Mouse (Mus musculus): ENCODE measurements around the gene Ell2. TPM values are rescaled to one million over a fixed set of nuclear protein-coding genes. Genes with fewer than 3 reads are reported as not detected.

Gene Ell2
- total and polyA plus RNA-seq, 2 experiments from 2014 or later, result 1.7 to 1.8 TPM

DNA sequence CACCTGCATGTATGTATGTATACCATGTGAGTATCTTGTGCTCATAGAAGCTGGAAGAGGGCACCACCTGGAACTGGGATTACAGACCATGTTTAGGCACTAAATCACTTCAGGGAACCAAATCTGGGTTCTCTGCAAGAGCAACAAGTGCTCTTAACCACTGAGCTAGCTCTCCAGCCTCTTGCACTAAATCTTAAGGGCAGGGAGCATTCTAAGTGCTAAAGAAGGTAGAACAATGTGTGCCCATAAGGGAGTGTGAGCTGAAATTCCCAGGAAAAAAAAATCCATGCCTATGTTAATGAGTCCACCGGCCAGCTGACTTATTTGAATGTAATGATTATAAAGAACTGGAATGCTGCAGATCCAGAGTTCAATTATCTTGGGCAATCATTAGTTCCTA is 101.4 kb downstream of the Ell2 start:
- H3K4me1 ChIP-seq (ENCODE audit: insufficient read depth), result no peaks in the 10 kb centered on the region
- no peak for ATAC-seq
- DNase-seq, result no peak
- H3K9me3 ChIP-seq (ENCODE audit: low read length), result no peaks in the 10 kb centered on the region
- no peak overlapping the region for H3K4me3 ChIP-seq (ENCODE audit: low read depth, low read length)
- H3K9ac ChIP-seq, result no peak overlapping the region
- no peak overlapping the region for H3K4me2 ChIP-seq (ENCODE audit: low read depth)
- TF ChIP-seq CTCF (IDR thresholded peaks at IDR 0.05; ENCODE audit: low read depth), result no peak
- 79% methylated on average over 1 of the region's 1 CpGs for WGBS
- no peaks in the 10 kb centered on the region for H3K27me3 ChIP-seq (ENCODE audit: insufficient read depth, low read length)
- no peaks in the 10 kb centered on the region for H3K36me3 ChIP-seq (ENCODE audit: insufficient read depth)
- no peak overlapping the region for H3K27ac ChIP-seq (ENCODE audit: low read depth, low read length)

DNA sequence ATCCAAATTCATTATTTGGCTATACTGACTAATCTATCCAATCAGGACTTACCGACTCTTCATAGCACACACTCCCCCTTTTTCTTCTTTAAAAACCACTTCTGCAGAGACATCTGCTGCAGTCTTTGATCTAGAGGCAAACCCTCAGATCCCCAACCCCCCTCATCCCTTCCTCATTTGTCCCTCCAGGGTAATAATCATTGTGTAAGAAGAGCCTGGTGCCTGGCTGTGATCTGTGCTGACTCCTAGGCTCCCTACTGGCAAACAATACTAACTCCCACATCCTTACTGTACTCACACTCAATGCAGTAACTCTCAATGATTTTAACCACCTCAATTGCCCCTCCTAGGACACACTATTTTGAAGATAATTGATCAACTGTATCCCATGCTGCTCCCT is 103.4 kb downstream of the Ell2 start:
- Histone ChIP-seq H3K9ac (no peak overlapping the region), H3K36me3 (ENCODE audit: insufficient read depth) (no peaks in the 10 kb centered on the region), H3K27me3 (ENCODE audit: insufficient read depth, low read length) (no peaks in the 10 kb centered on the region), H3K27ac (ENCODE audit: low read depth, low read length) (no peak overlapping the region), H3K4me3 (ENCODE audit: low read depth, low read length) (no peak overlapping the region), H3K4me2 (ENCODE audit: low read depth) (no peak overlapping the region), H3K4me1 (ENCODE audit: insufficient read depth) (no peaks in the 10 kb centered on the region), H3K9me3 (ENCODE audit: low read length) (no peaks in the 10 kb centered on the region)
- ATAC-seq (no peak), DNase-seq (no peak)
- 76% methylated on average over 1 of the region's 1 CpGs for WGBS
- no peak for TF ChIP-seq CTCF (IDR thresholded peaks at IDR 0.05; ENCODE audit: low read depth)

DNA sequence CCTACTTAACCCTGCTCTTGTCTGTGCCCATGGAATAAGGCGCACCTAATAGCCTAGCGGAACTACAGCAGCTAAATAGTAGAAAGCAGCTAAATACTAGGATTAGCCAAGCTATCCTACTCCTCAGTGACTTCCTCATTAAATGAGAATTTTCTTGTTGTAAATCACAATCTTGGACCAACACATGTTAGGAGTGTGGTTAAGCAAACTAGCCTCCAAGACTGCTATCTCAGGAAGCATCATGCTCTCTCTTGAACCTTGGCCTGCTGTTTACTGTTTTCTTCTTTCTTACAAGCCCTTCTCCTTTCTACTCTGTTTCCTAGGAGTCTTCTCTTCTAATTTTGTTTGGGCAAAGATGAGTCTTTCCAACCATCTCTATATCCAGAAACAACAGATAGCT is 110.6 kb downstream of the Ell2 start:
- Histone ChIP-seq H3K4me1 (ENCODE audit: insufficient read depth) (no peaks in the 10 kb centered on the region; the same call in 1 of the 2 replicates), H3K9ac (no peak overlapping the region), H3K36me3 (ENCODE audit: insufficient read depth) (no peaks in the 10 kb centered on the region), H3K4me3 (ENCODE audit: low read depth, low read length) (no peak overlapping the region), H3K27ac (ENCODE audit: low read depth, low read length) (no peak overlapping the region), H3K27me3 (ENCODE audit: insufficient read depth, low read length) (no peaks in the 10 kb centered on the region), H3K4me2 (ENCODE audit: low read depth) (no peak overlapping the region), H3K9me3 (ENCODE audit: low read length) (no peaks in the 10 kb centered on the region)
- ATAC-seq (no peak), DNase-seq (no peak)
- 96% methylated on average over 2 of the region's 2 CpGs for WGBS
- no peak for TF ChIP-seq CTCF (IDR thresholded peaks at IDR 0.05; ENCODE audit: low read depth)

DNA sequence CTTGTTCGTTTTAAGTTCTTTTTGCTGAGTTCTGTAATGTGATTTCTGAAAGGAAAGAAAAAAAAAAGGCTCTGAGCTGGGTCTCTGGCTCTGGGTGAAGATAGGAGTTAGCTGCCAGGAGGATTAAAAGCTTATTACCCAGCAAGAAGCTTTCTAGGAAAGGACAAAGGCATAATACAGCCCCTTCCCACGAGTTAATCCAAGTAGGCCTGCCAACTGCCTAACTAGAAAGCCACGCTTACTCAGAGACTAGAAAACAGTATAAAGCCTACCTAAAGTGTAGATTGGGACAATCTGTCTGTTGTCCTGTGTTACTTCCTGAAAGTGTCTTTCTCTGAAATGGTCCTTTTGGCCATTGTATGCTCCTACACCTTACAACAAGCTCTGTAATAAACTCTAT is 111.9 kb downstream of the Ell2 start:
- Histone ChIP-seq H3K4me1 (ENCODE audit: insufficient read depth) (no peaks in the 10 kb centered on the region; the same call in 1 of the 2 replicates), H3K4me2 (ENCODE audit: low read depth) (no peak overlapping the region), H3K27ac (ENCODE audit: low read depth, low read length) (no peak overlapping the region), H3K27me3 (ENCODE audit: insufficient read depth, low read length) (no peaks in the 10 kb centered on the region), H3K9me3 (ENCODE audit: low read length) (no peaks in the 10 kb centered on the region), H3K36me3 (ENCODE audit: insufficient read depth) (no peaks in the 10 kb centered on the region), H3K4me3 (ENCODE audit: low read depth, low read length) (no peak overlapping the region), H3K9ac (no peak overlapping the region)
- TF ChIP-seq CTCF (IDR thresholded peaks at IDR 0.05; ENCODE audit: low read depth), result no peak
- WGBS, result 8% methylated on average over 3 of the region's 3 CpGs
- DNase-seq (no peak), ATAC-seq (no peak)

DNA sequence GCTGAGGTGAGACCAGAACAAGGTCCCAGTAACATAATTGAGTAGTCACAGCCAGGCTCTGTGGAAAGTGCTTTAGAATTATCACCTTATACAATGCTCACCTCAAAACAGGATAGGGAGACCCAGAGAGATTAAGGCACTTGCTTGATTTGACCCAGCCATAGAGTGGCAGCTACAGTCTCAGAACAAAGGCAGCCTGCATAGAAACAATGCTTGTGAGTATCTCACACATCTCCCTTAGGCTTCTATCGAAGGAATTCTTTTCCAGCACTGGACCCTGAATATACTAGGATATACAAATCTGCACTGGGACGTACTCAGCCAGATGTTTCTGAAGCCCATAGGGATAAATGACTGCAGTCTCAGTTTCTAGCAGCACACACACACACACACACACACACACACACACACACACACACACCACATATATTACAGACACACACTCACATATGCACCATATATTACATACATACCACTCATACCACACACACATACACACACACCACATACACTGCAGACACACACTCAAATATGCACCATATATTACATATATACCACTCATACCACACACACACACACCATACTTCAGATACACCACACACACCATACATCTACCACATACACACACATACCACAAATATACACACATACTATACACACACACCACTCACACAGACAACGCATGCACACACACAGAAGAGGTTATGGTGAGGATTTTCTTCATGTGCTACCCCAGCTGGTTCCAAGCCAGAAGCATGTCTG is 112.6 kb downstream of the Ell2 start:
- ATAC-seq (no peak), DNase-seq (no peak)
- Histone ChIP-seq H3K4me1 (ENCODE audit: insufficient read depth) (no peaks in the 10 kb centered on the region; the same call in 1 of the 2 replicates), H3K27me3 (ENCODE audit: insufficient read depth, low read length) (no peaks in the 10 kb centered on the region), H3K36me3 (ENCODE audit: insufficient read depth) (no peaks in the 10 kb centered on the region), H3K4me2 (ENCODE audit: low read depth) (no peak overlapping the region), H3K9ac (no peak overlapping the region), H3K9me3 (ENCODE audit: low read length) (no peaks in the 10 kb centered on the region), H3K4me3 (ENCODE audit: low read depth, low read length) (no peak overlapping the region), H3K27ac (ENCODE audit: low read depth, low read length) (no peak overlapping the region)
- no peak for TF ChIP-seq CTCF (IDR thresholded peaks at IDR 0.05; ENCODE audit: low read depth)
- WGBS, result 42% methylated on average over 3 of the region's 3 CpGs

DNA sequence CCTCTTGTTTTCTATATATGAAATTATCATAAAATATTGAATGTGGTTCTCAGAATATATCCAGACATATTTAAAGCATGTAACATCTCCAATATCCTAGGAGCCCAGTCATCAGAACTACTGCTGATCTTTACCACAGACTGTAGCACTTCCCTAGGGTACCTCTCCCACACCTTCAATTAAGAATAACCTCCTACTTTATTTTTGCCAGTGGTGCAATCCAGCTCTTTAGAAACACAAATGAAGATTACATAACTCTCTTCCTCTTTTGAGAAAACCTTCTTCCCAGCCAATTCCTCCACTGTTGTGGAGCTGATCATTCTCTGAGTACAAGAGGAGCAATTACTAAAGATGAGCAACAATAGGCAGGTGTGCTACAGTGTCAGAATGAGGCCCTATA is 113.3 kb downstream of the Ell2 start:
- TF ChIP-seq CTCF (IDR thresholded peaks at IDR 0.05; ENCODE audit: low read depth), result no peak
- no peak overlapping the region for H3K4me2 ChIP-seq (ENCODE audit: low read depth)
- H3K9me3 ChIP-seq (ENCODE audit: low read length), result no peaks in the 10 kb centered on the region

More for the DNA sequence above, 113.3 kb downstream of the Ell2 start:
- H3K27me3 ChIP-seq (ENCODE audit: insufficient read depth, low read length), result no peaks in the 10 kb centered on the region
- H3K4me1 ChIP-seq (ENCODE audit: insufficient read depth), result no peaks in the 10 kb centered on the region; the same call in 1 of the 2 replicates
- no peaks in the 10 kb centered on the region for H3K36me3 ChIP-seq (ENCODE audit: insufficient read depth)
- ATAC-seq (no peak), DNase-seq (no peak)
- H3K27ac ChIP-seq (ENCODE audit: low read depth, low read length), result no peak overlapping the region
- no peak overlapping the region for H3K9ac ChIP-seq
- no peak overlapping the region for H3K4me3 ChIP-seq (ENCODE audit: low read depth, low read length)

Other genes starting within 250 kb of the Ell2 start
- 49.2 and 53.5 TPM in 2 replicates for gene Glrx, start 133.1 kb downstream of the Ell2 start, total RNA-seq (2014; rRNA removed)
- 60.2 and 60.8 TPM in 2 replicates for gene Glrx, start 133.1 kb downstream of the Ell2 start, polyA plus RNA-seq (2015; fragmentation: Nextera tagmentation; extraction: Ambion mirVana)
- 42.7 and 52.0 TPM in 2 replicates for gene Rhobtb3, start 237.2 kb downstream of the Ell2 start, total RNA-seq (2014; rRNA removed)
- gene Rhobtb3, start 237.2 kb downstream of the Ell2 start, polyA plus RNA-seq (2015; fragmentation: Nextera tagmentation; extraction: Ambion mirVana), result 11.3 and 14.0 TPM in 2 replicates